Mouse (Mus musculus) layer of hippocampus, adult 18-20 months (tissue): ENCODE measurements around the gene Tcf7l1. TPM values are rescaled to one million over a fixed set of nuclear protein-coding genes. Genes with fewer than 3 reads are reported as not detected.
"Not testable (repeated sequence)": the region's sequence is repeated elsewhere in the genome, so short reads cannot be mapped to it uniquely, and the experiment has no call there.

Source experiments
- DNase-seq, 2 experiments: peaks; one replicate each; pipeline ENCODE4 v3.0.0; 2022; ENCODE audit warnings: low spot score in 2 of 2
- long read RNA-seq: library from polyadenylated mRNA; stranded (forward); transcript quantifications from one replicate; pipeline ENCODE4 v2.0.0, GENCODE M21; 2021
- total RNA-seq, 2 experiments: library from RNA; stranded (reverse); gene quantifications; 2 replicates each; pipeline ENCODE4 v1.2.3; 2021

Gene Tcf7l1
- 1 to 10 TPM; 3.2 to 3.5 TPM for total RNA-seq
- long read RNA-seq, partial matches to known transcripts: 0 of 5 reads
- long read RNA-seq, other reads (novel, unspliced or antisense): 1 of 5 reads

- DNase-seq: peak; percentile 74 to 89
Observed at GRCm38 (mm10) chr6:72788892-72789699, at the start of gene Tcf7l1. TSS of gene Tcf7l1 (minus strand) at chr6:72789254.

GRCm38 (mm10) chr6:72837756-72838155 lies 48.7 kb upstream of the Tcf7l1 start:
- DNase-seq: no peak

GRCm38 (mm10) chr6:72834518-72834917 lies 45.5 kb upstream of the Tcf7l1 start:
- no peak for DNase-seq

- DNase-seq: no peak
Observed at GRCm38 (mm10) chr6:72831858-72832257, 42.8 kb upstream of the Tcf7l1 start.

- peak in 1 of 2 experiments; percentile 65 for DNase-seq
Observed at GRCm38 (mm10) chr6:72831276-72831675, 42.2 kb upstream of the Tcf7l1 start.

- no peak for DNase-seq
Observed at GRCm38 (mm10) chr6:72828857-72829256, 39.8 kb upstream of the Tcf7l1 start.

GRCm38 (mm10) chr6:72828037-72828436 lies 39.0 kb upstream of the Tcf7l1 start:
- not testable (repeated sequence) for DNase-seq

- no peak for DNase-seq
Observed at GRCm38 (mm10) chr6:72825762-72826161, 36.7 kb upstream of the Tcf7l1 start.

- DNase-seq: no peak
Observed at GRCm38 (mm10) chr6:72824971-72825737, 36.1 kb upstream of the Tcf7l1 start.

- no peak for DNase-seq
Observed at GRCm38 (mm10) chr6:72813456-72813855, 24.4 kb upstream of the Tcf7l1 start.

- DNase-seq: no peak
Observed at GRCm38 (mm10) chr6:72810248-72810647, 21.2 kb upstream of the Tcf7l1 start.

GRCm38 (mm10) chr6:72809522-72810149 lies 20.6 kb upstream of the Tcf7l1 start:
- no peak for DNase-seq

- no peak for DNase-seq
Observed at GRCm38 (mm10) chr6:72808342-72808741, 19.3 kb upstream of the Tcf7l1 start.

GRCm38 (mm10) chr6:72803669-72804068 lies 14.6 kb upstream of the Tcf7l1 start:
- DNase-seq: no peak

- DNase-seq: no peak
Observed at GRCm38 (mm10) chr6:72802119-72802518, 13.1 kb upstream of the Tcf7l1 start.

- DNase-seq: no peak
Observed at GRCm38 (mm10) chr6:72800641-72801040, 11.6 kb upstream of the Tcf7l1 start.

GRCm38 (mm10) chr6:72797763-72798162 lies 8.7 kb upstream of the Tcf7l1 start:
- no peak for DNase-seq

- no peak for DNase-seq
Observed at GRCm38 (mm10) chr6:72795444-72795843, 6.4 kb upstream of the Tcf7l1 start.

- DNase-seq: no peak
Observed at GRCm38 (mm10) chr6:72794870-72795269, 5.8 kb upstream of the Tcf7l1 start.

GRCm38 (mm10) chr6:72792641-72793040 lies 3.6 kb upstream of the Tcf7l1 start:
- DNase-seq: no peak
